Mouse (Mus musculus) lung, adult 2 months (tissue): ENCODE results near the gene Gemin6. TPM values are rescaled to one million over a fixed set of nuclear protein-coding genes. Genes with fewer than 3 reads are reported as not detected.
"Not testable (repeated sequence)": the region's sequence is repeated elsewhere in the genome, so short reads cannot be mapped to it uniquely, and the experiment has no call there.

Experiments
- DNase-seq: peaks from one replicate; pipeline ENCODE4 v3.0.0; 2022
- H3K4me1 ChIP-seq: fragments of 200-500 bp; 2 replicates; pipeline ENCODE4 v1.6.1; 2011; ENCODE audit warnings: low read length; ENCODE audit not compliant: control insufficient read depth, insufficient read depth
- H3K4me3 ChIP-seq: fragments of 200-500 bp; replicated peaks from 2 replicates; pipeline ENCODE3; 2011; ENCODE audit warnings: low read depth, mild to moderate bottlenecking, control low read depth, low read length; ENCODE audit errors: extremely low read depth
- CTCF ChIP-seq: fragments of 200-500 bp; IDR thresholded peaks from 2 replicates; pipeline ENCODE4 v1.5.1; 2011; ENCODE audit warnings: mild to moderate bottlenecking, low read length, control low read depth; ENCODE audit not compliant: insufficient read depth
- POLR2A ChIP-seq: fragments of 200-500 bp; IDR thresholded peaks from 2 replicates; pipeline ENCODE4 v1.6.1; 2011; ENCODE audit warnings: low read depth, mild to moderate bottlenecking, control low read depth, low read length, borderline replicate concordance; ENCODE audit errors: extremely low read depth
- WGBS: fragments of 180-500 bp; shearing (Covaris S2); methylation state at CpG from one replicate; pipeline ENCODE4 v1.1.7; 2018; 5-methylcytosine and 5-hydroxymethylcytosine counted together
- polyA plus RNA-seq: library from polyadenylated mRNA; depleted of rRNA; stranded (reverse); fragments of >200 nt; gene quantifications from 2 replicates; pipeline ENCODE4 v1.2.3, GENCODE M21; 2012

The Gemin6 gene
- polyA plus RNA-seq, 1 experiment = 1.6 TPM

DNA sequence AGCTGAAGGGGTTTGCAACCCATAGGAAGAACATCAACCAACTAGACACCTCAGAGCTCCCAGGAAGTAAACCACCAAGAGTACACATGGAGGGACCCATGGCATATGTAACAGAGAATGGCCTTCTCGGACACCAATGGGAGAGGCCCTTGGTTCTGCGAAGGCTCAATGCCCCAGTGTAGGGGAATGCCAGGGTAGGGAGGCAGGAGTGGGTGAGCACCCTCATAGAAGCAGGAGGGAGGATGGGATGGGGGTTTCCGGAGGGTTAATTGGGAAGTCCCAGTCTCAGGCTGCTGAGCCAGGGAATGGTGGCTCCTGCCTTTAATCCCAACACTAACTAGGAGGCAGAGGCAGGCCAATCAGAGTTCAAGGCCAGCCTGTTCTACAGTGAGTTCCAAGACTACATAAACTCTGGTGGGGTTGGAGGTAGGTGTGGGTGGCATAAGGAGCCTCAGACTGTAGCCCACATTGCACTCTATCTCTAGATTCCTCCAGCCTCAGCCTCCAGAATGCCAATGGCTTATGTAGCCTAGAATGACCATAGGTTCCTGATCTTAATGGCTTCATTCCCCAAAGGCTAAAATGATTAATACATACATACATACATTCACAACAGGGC is 25.0 kb upstream of the Gemin6 start:
- TF ChIP-seq CTCF (no peak), POLR2A (no peak)
- WGBS = 90% methylated on average over 3 of the region's 3 CpGs
- no peak for DNase-seq
- no peak overlapping the region for H3K4me3 ChIP-seq
- no peaks in the 10 kb centered on the region for H3K4me1 ChIP-seq

DNA sequence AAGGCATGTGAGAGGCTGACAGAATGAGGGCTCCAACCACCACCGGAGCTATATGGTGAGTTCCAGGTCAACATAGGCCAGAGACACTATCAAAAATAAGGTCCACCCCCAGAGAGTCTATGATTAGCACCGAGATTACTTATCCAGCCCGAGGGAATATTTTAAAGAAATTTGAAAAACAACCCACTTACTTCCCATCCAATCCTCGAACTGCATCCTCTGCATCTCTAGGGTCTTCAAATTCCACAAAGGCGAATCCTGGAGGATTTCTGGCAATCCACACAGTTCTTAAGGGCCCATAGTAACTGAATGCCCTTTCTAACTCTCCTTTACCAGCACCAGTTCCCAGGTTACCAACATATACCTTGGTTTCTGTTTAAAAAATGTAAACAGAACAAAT is 18.6 kb upstream of the Gemin6 start:
- WGBS = 9% methylated on average over 5 of the region's 5 CpGs
- no peak for DNase-seq
- Histone ChIP-seq H3K4me1 (peaks cover 9% of the 10 kb centered on the region), H3K4me3 (peak overlapping the region; percentile 98)
- TF ChIP-seq CTCF (no peak), POLR2A (no peak)

DNA sequence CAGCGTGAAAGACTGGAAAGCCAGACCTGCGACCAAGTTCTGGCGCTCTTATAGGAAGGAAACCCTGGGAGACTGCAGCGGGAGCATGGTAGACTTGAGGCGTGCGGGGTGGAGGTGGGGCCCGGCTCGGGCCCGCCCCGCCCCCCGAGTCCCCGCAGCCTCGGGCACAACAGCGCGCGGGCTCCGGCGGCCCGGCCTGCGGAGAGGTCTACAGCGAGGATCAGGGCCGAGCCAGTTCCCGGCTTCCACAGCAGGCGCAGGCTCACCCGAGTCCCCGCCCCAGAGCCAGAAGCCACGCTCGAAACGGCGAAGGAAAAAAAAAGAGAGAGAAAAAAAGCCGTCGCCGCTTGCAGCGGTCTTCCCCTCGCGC is 18.0 kb upstream of the Gemin6 start:
- WGBS = under 1% methylated on average over 36 of the region's 36 CpGs
- peaks cover 9% of the 10 kb centered on the region for H3K4me1 ChIP-seq
- no peak for DNase-seq

DNA sequence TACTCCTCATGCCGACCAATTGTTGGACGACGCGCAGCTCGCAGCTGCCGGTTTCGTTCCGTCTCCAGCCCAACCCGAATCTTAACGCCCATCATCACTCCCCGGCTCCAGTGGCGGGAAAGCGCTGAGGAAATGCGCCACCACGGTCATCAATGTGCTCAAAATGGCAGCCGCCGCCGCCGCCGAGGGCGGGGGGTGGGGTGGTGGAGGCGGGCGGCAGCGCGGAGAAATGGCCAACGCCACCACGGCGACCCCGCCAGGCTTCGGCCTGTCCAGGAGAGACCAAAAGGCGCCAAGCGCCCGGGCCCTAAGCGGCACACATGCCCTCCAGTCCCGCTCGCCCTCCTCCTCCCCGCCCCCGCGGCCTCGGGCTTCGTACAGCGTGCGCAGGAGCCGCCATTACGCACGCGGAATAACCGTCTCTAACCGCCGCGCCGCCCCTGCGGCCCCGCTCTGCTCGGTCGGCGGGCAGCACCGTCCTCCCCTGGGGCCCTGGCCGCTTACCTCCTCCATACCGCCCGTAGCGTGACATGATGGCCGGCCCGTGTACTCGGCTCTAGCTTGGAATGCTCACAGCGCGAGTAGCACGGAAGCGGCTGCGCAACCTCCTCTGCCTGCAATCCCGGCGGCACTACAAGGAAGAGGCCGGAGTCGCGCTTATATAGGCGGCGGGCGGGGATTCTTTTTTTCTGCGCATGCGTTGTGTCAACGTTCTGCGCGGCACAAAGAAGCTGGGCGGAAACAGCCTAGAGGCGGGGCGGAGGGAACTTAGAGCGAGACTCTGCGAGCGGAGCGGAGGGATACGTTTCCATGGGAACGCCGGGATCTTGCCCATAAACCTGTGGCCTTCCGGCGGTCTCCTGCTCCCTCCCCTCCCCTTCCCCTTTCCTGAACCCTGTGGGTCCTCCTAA is 17.3 kb upstream of the Gemin6 start, which contains the start of the genes Srsf7 and Ttc39d:
Gene Srsf7, minus strand, starts transcription at position 637 of the 911 bp plus-strand sequence.
Gene Ttc39d, plus strand, starts transcription at position 790 of the 911 bp plus-strand sequence.
- under 1% methylated on average over 95 of the region's 95 CpGs for WGBS
- Histone ChIP-seq H3K4me1 (peaks cover 9% of the 10 kb centered on the region), H3K4me3 (peak within 1 kb of the TSS; percentile 98)
- DNase-seq = peak; percentile 99
- TF ChIP-seq CTCF (no peak), POLR2A (peak; percentile 100)

More for the DNA sequence above, 18.0 kb upstream of the Gemin6 start:
- peak overlapping the region; percentile 98 for H3K4me3 ChIP-seq
- TF ChIP-seq CTCF = no peak
- TF ChIP-seq POLR2A = no peak

DNA sequence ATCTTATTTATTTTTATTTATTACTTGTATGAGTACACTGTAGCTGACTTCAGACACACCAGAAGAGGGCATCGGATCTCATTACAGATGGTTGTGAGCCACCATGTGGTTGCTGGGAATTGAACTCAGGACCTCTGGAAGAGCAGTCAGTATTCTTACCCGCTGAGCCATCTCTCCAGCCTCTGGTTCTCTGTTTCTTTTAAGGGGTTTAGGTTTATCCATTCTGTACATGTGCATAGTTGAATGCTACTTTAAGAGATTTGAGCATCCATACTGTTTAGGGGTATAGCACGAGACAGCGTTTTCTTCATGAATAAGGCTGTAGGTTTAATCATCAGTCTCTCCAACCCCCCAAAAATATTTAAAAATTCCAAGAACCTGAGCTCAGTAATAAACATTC is 10.2 kb upstream of the Gemin6 start:
- DNase-seq, H3K4me1 ChIP-seq: not testable (repeated sequence)

DNA sequence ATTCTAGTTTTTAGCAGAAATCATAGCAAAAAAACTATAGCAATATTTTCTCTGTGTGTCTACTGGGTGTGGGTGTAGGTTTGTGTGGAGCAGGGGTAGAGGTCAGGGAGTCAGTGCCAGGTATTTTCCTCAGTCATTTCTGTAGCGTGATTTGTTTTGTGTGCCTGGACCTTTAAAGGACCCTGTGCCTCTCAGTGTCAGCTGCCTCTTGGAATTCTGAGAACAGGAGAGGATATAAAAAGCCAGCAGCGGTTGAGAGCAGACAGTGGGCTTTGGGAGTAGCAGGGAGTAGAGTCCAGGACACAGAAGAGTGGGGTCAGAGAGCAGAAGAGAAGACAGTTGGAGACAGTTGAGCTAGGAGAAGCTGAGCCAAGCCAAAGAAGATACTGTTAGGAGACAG is 4.1 kb upstream of the Gemin6 start:
- no peak for DNase-seq
- WGBS = 73% methylated on average over 2 of the region's 2 CpGs
- Histone ChIP-seq H3K4me1 (peaks cover 2% of the 10 kb centered on the region; the same call in 1 of the 2 replicates), H3K4me3 (no peak overlapping the region)
- TF ChIP-seq POLR2A = no peak
- TF ChIP-seq CTCF = no peak

More for the DNA sequence above, 10.2 kb upstream of the Gemin6 start:
- WGBS = 91% methylated on average over 4 of the region's 4 CpGs
- not testable (repeated sequence) for H3K4me3 ChIP-seq

DNA sequence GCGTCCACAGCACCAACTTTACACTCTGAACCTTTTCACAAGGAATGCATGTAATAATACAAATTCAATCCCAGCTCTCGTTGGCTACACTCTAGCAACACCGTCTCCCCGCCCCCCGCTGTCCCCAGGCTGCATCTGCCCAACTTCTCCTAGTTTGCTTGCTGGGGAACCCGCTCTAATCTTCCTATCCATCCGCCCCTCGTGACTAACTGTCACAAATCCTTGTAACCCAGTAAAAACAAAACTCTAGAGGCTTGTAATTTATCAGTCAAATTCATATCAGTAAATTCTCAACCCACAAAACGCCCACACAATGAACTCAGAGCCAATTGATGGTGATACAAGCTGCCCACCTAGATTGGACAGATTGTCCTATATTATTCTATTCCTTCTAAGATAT is 3.0 kb upstream of the Gemin6 start:
- no peak for TF ChIP-seq POLR2A
- TF ChIP-seq CTCF = no peak
- 65% methylated on average over 9 of the region's 9 CpGs for WGBS
- Histone ChIP-seq H3K4me3 (no peak overlapping the region), H3K4me1 (peaks cover 2% of the 10 kb centered on the region; the same call in 1 of the 2 replicates)
- DNase-seq = no peak

DNA sequence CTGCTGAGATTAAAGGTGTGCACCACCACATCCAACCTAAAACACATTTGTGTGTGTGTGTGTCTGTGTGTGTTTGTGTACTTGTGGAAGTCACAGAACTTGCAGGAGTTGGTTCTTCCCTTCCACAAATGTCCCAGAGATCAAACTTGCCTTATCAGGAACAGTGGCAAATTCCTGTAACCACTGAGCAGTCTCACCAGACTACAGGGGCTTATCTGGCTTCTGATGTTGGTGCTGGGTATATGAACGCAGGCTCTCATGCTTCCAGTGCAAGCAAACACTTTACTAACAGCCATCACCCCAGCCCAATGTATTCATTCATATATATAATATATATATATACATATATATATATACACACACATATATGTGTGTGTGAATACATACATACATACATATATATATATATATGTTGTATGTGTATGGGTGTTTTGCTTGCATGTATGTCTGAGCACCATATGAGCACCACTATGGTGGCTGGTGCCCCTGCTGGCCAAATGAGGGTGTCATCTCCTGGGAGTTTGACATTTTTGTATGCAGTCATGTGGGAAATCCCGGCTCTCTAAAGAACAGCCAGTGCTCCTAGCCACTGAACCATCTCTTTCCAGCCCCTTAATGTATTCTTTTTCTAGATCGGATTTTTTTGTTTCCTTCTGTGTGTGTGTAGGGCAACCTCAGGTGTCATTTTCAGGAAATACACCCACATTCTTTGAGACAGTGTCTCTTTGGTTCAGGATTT is 2.2 kb upstream of the Gemin6 start:
- H3K4me1 ChIP-seq = peaks cover 2% of the 10 kb centered on the region; the same call in 1 of the 2 replicates
- 50% methylated on average over 3 of the region's 3 CpGs for WGBS
- no peak overlapping the region for H3K4me3 ChIP-seq
- no peak for DNase-seq
- TF ChIP-seq CTCF (peak; percentile 35; the same call in 1 of the 2 replicates), POLR2A (no peak)

DNA sequence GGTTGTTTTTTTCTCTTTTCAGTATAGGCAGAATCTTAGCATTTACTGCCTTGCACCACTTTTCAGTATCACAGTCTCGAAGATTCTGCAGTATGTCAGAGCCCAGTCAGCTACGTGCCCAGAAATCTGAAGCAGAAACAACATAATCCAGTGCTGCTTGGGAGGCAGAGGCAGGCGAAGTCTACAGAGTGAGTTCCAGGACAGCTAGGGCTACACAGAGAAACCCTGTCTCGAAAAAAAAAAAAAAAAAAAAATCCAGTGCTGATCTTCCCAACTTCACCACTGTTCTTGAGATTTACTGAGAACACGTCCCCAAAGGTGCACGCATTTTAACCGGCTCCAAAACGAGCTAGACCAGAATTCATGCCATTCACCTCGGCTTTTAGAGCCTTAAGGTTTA is 412 bp upstream of the Gemin6 start:
- WGBS = 6% methylated on average over 9 of the region's 9 CpGs
- no peak for DNase-seq
- Histone ChIP-seq H3K4me1 (peaks cover 2% of the 10 kb centered on the region; the same call in 1 of the 2 replicates), H3K4me3 (peak overlapping the region; percentile 71)
- no peak for TF ChIP-seq CTCF
- TF ChIP-seq POLR2A = no peak

DNA sequence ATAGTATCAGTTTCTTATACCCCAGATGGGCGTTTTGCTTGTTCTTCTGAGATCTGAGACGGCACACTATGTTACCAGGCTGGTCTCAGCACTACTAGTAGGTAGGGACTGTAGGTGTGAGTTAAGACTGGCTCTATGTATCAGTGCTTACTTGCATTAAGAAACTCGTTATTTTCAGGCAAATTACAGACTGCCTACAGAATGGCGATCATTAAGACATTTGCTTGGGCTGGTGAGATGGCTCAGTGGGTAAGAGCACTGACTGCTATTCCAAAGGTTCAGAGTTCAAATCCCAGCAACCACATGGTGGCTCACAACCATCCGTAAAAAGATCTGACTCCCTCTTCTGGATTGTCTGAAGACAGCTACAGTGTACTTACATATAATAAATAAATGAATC is 901 bp downstream of the Gemin6 start:
- not testable (repeated sequence) for H3K4me1 ChIP-seq, H3K4me3 ChIP-seq, DNase-seq
- 44% methylated on average over 5 of the region's 5 CpGs for WGBS
